Mouse (Mus musculus) lung, postnatal 0 days (tissue): ENCODE results near the gene Hist1h2ac. TPM values are rescaled to one million over a fixed set of nuclear protein-coding genes. Genes with fewer than 3 reads are reported as not detected.
A peak's percentile ranks its signal among the peaks of the same experiment; 100 is the strongest.

Source experiments
- ATAC-seq: fragments of 200-750 bp; cut with Nextera tagmentation; 2 replicates; pipeline ENCODE4 v1.8.0; 2017; ENCODE audit warnings: moderate library complexity
- DNase-seq: peaks from one replicate; pipeline ENCODE4 v3.0.0-alpha.2; 2016; ENCODE audit warnings: low spot score
- H3K27ac ChIP-seq: fragments of 300-500 bp; sonication (generic); 2 replicates; pipeline ENCODE4 v1.5.1; 2014; ENCODE audit warnings: antibody characterized with exemption, mild to moderate bottlenecking, low read length, mixed read lengths
- H3K27me3 ChIP-seq: fragments of 300-500 bp; sonication (generic); replicated peaks from 2 replicates; pipeline ENCODE4 v1.6.1; 2014; ENCODE audit warnings: low read length, mixed read lengths; ENCODE audit not compliant: insufficient read depth
- H3K36me3 ChIP-seq: fragments of 300-500 bp; sonication (generic); 2 replicates; pipeline ENCODE4 v1.6.1; 2014; ENCODE audit warnings: low read length, mixed read lengths; ENCODE audit not compliant: insufficient read depth
- H3K4me1 ChIP-seq: fragments of 300-500 bp; sonication (generic); 2 replicates; pipeline ENCODE4 v1.6.1; 2014; ENCODE audit warnings: antibody characterized with exemption, low read depth, low read length, mixed read lengths; ENCODE audit not compliant: insufficient read depth
- H3K4me2 ChIP-seq: fragments of 300-500 bp; sonication (generic); replicated peaks from 2 replicates; pipeline ENCODE4 v1.6.1; 2014; ENCODE audit warnings: low read depth, mild to moderate bottlenecking, low read length, moderate library complexity, mixed read lengths
- H3K4me3 ChIP-seq: fragments of 300-500 bp; sonication (generic); 2 replicates; pipeline ENCODE4 v1.5.1; 2014; ENCODE audit warnings: low read depth, low read length
- H3K9ac ChIP-seq: fragments of 300-500 bp; sonication (generic); replicated peaks from 2 replicates; pipeline ENCODE4 v1.6.1; 2014; ENCODE audit warnings: low read depth, mild to moderate bottlenecking
- H3K9me3 ChIP-seq: fragments of 300-500 bp; sonication (generic); 2 replicates; pipeline ENCODE4 v1.6.1; 2016; ENCODE audit warnings: low read length, mixed read lengths
- CTCF ChIP-seq: IDR thresholded peaks from 2 replicates; pipeline ENCODE4 v1.5.1; 2016; ENCODE audit warnings: antibody characterized with exemption, mild to moderate bottlenecking
- EP300 ChIP-seq: IDR thresholded peaks from 2 replicates; pipeline ENCODE4 v1.6.1; 2016; ENCODE audit warnings: antibody characterized with exemption, mild to moderate bottlenecking, control low read depth
- WGBS: fragments of 180-500 bp; shearing (Covaris S2); extraction: QIAGEN DNeasy Blood & Tissue Kit; methylation state at CpG from one replicate; pipeline ENCODE4 v1.1.7; 2014; 5-methylcytosine and 5-hydroxymethylcytosine counted together
- polyA plus RNA-seq: library from polyadenylated mRNA; unstranded; fragments of >200 nt; fragmentation: Nextera tagmentation; extraction: Ambion mirVana; gene quantifications from 2 replicates; pipeline ENCODE4 v1.2.1, GENCODE M21; 2015

Hist1h2ac gene
- polyA plus RNA-seq = 0.32 and 0.54 TPM in 2 replicates

GRCm38 (mm10) chr13:23683755-23684281, at the start of gene Hist1h2ac, which contains the start of gene Hist1h2bc:
Gene Hist1h2ac (minus strand): TSS chr13:23683948.
Gene Hist1h2bc (plus strand): TSS chr13:23684199.
- peak within 1 kb of the TSS; percentile 63 for H3K4me2 ChIP-seq
- DNase-seq (peak; percentile 100), ATAC-seq (peak; percentile 96)
- WGBS = 2% methylated on average over 29 of the region's 32 CpGs
- H3K36me3 ChIP-seq = no peaks in the 10 kb centered on the region
- H3K9ac ChIP-seq = peak within 1 kb of the TSS; percentile 48
- H3K4me3 ChIP-seq = peak within 1 kb of the TSS; percentile 42
- TF ChIP-seq CTCF (no peak), EP300 (peak; percentile 88)
- no peaks in the 10 kb centered on the region for H3K27me3 ChIP-seq
- peaks cover 5% of the 10 kb centered on the region; the same call in 1 of the 2 replicates for H3K4me1 ChIP-seq
- H3K9me3 ChIP-seq = no peaks in the 10 kb centered on the region
- H3K27ac ChIP-seq = peak within 1 kb of the TSS; percentile 91

GRCm38 (mm10) chr13:23732156-23732804, 48.5 kb upstream of the Hist1h2ac start:
- no peak overlapping the region for H3K4me2 ChIP-seq
- WGBS = 24% methylated on average over 8 of the region's 8 CpGs
- H3K27me3 ChIP-seq = no peaks in the 10 kb centered on the region
- H3K4me3 ChIP-seq = no peak overlapping the region
- no peaks in the 10 kb centered on the region for H3K9me3 ChIP-seq
- H3K9ac ChIP-seq = no peak overlapping the region
- no peak overlapping the region for H3K27ac ChIP-seq
- no peaks in the 10 kb centered on the region for H3K36me3 ChIP-seq
- TF ChIP-seq EP300 = no peak
- peak; percentile 90 for TF ChIP-seq CTCF
- H3K4me1 ChIP-seq = 0 out of 2 replicates have a peak, but pooled peaks cover 3% of the 10 kb centered on the region
- DNase-seq (peak; percentile 86), ATAC-seq (0 out of 2 replicates have a peak, but pooled peaks have one; percentile 42)

- 19% methylated on average over 8 of the region's 8 CpGs for WGBS
- Histone ChIP-seq H3K27me3 (no peaks in the 10 kb centered on the region), H3K36me3 (no peaks in the 10 kb centered on the region), H3K4me2 (no peak overlapping the region), H3K9me3 (no peaks in the 10 kb centered on the region), H3K9ac (no peak overlapping the region), H3K4me1 (0 out of 2 replicates have a peak, but pooled peaks cover 3% of the 10 kb centered on the region), H3K4me3 (no peak overlapping the region), H3K27ac (no peak overlapping the region)
- DNase-seq (peak; percentile 87), ATAC-seq (peak; percentile 86)
- peak; percentile 48; the same call in 1 of the 2 replicates for TF ChIP-seq EP300
- TF ChIP-seq CTCF = no peak
Observed at GRCm38 (mm10) chr13:23730479-23730878, 46.7 kb upstream of the Hist1h2ac start.

DNA sequence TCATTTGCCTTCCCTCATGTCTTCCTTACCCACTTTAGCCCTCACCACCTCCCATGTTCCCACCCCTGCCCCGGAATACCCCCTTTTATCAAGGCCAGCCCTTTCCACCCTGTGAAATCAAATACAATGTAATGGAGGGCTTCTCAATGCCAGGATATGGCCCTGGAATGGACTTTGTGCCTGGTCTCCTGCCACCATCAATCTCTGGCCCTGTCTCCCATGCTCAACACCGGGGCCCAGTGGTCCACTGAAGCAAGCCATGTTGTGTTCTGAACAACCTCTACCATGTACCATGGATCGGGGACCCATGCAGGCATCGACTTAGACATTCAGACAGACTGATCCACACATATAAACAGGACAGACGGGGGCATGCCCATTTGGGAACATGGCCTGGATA, 46.0 kb upstream of the Hist1h2ac start:
- Histone ChIP-seq H3K9me3 (no peaks in the 10 kb centered on the region), H3K4me1 (0 out of 2 replicates have a peak, but pooled peaks cover 3% of the 10 kb centered on the region), H3K27me3 (no peaks in the 10 kb centered on the region), H3K27ac (no peak overlapping the region), H3K4me3 (no peak overlapping the region), H3K9ac (no peak overlapping the region), H3K36me3 (no peaks in the 10 kb centered on the region), H3K4me2 (no peak overlapping the region)
- WGBS = 87% methylated on average over 5 of the region's 5 CpGs
- ATAC-seq (no peak), DNase-seq (no peak)
- no peak for TF ChIP-seq EP300
- TF ChIP-seq CTCF = no peak

DNA sequence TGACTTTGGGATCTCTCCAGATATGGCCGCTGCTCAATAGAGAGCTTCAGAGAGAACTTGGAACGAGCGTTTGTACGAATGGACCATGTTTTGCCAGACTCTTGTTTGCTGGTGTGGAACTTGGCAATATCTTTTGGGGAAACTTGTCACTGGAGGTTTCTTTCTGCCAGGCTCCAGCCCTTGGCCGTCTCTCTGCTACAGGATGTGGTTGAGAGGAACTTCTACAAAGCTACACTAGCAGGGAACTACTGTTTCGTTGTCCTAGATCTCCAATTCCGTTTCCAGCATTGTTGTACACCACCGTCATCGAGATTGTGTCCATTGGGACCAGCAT, 45.4 kb upstream of the Hist1h2ac start:
- DNase-seq (no peak), ATAC-seq (no peak)
- 89% methylated on average over 9 of the region's 9 CpGs for WGBS
- Histone ChIP-seq H3K9me3 (no peaks in the 10 kb centered on the region), H3K36me3 (no peaks in the 10 kb centered on the region), H3K27ac (no peak overlapping the region), H3K4me1 (0 out of 2 replicates have a peak, but pooled peaks cover 3% of the 10 kb centered on the region), H3K27me3 (no peaks in the 10 kb centered on the region), H3K9ac (no peak overlapping the region), H3K4me3 (no peak overlapping the region), H3K4me2 (no peak overlapping the region)
- TF ChIP-seq EP300 (no peak), CTCF (no peak)

DNA sequence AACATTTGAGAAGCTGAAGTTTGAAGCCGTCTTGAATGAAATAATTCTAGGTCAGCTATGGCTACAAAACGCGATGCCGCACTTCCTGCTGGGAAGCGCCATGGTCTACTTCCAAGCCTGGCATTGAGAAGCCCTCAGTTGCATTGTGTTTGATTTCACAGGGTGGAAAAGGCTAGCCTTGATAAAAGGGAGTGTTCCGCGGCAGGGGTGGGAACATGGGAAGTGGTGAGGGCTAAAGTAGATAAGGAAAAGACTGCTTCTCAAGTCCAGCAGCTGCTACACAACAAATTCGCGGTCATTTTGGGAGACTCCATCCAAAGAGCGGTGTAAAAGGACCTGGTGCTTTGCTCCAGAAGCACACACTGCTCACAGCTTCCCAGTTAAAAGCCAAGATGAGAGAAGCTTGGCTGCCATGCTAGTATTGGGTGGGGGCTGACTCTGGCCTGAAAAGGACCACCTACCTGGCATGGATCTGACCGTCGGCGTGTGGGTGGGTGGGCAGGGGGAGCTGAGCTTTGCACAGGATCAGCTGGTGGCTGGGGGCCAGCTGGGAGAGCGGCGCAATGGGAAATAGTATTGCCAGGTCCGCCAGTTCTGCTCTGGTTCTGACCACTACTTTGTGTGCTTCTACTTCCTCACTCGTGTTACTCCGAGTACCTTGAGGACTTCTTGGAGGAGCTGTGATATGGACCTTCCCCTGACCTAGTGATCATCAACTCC, 44.9 kb upstream of the Hist1h2ac start:
- no peak for TF ChIP-seq EP300

More for the DNA sequence above, 44.9 kb upstream of the Hist1h2ac start:
- no peaks in the 10 kb centered on the region for H3K9me3 ChIP-seq
- H3K4me3 ChIP-seq = no peak overlapping the region
- H3K4me2 ChIP-seq = no peak overlapping the region
- ATAC-seq (no peak), DNase-seq (no peak)
- 0 out of 2 replicates have a peak, but pooled peaks cover 3% of the 10 kb centered on the region for H3K4me1 ChIP-seq
- WGBS = 83% methylated on average over 18 of the region's 18 CpGs
- H3K9ac ChIP-seq = no peak overlapping the region
- no peaks in the 10 kb centered on the region for H3K36me3 ChIP-seq
- no peaks in the 10 kb centered on the region for H3K27me3 ChIP-seq
- no peak overlapping the region for H3K27ac ChIP-seq
